Mouse (Mus musculus) right cerebral cortex, postnatal 10 days (tissue): Measurements from ENCODE around the gene Ctnnd2.
A peak's percentile ranks its signal among the peaks of the same experiment; 100 is the strongest.

Experiments
- DNase-seq, 2 experiments: peaks; one replicate each; pipeline ENCODE4 v3.0.0; 2021; ENCODE audit warnings: low spot score in 2 of 2

The Ctnnd2 gene

DNA sequence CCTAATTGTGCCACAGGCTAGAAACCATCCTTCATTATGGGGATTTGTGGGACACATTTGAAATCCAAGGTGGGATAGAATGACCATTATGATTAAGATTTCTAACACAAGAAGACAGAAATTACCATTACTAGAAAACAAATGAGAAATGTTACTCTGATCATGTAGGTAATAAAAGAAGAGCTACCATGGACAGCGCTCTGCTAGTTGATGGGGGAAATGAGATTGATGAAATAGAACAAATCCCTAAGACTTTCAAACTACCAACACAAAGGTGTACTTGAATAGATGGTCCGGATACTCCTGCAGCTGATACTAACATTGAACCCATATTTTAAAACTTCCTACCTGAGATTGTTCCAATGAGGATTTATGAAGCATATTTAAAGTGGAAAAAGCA, 68.5 kb downstream of the Ctnnd2 start:
- DNase-seq, result no peak

DNA sequence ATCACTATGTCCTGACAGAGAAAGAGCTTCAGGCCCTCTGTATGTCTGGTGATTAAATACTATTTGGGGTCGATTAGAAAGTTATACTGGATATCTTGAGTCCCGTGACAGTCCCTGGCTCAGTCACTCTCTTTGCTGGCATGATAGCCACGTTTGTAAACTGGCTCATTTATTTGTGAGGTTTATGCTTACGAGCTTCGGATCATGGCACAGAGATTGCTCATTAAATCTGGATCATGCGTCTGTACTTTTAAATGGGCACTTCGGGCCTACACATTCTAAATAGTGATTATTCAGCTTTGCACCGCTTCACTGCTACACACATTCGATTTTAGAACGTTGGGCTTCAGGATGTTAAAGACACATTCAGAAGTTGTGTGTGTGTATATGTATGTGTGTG, 96.4 kb downstream of the Ctnnd2 start:
- no peak for DNase-seq

- DNase-seq, result peak; percentile 47 to 83
Measured at GRCm38 (mm10) chr15:30271141-30271572, 98.8 kb downstream of the Ctnnd2 start.

- DNase-seq, result peak in 1 of 2 experiments; percentile 33
Measured at GRCm38 (mm10) chr15:30272326-30272725, 99.9 kb downstream of the Ctnnd2 start.

- no peak for DNase-seq
Measured at GRCm38 (mm10) chr15:30275721-30276120, 103.3 kb downstream of the Ctnnd2 start.

GRCm38 (mm10) chr15:30276691-30277090, 104.3 kb downstream of the Ctnnd2 start:
- DNase-seq, result no peak

- DNase-seq, result no peak
Measured at GRCm38 (mm10) chr15:30278610-30279009, 106.2 kb downstream of the Ctnnd2 start.

- peak; percentile 53 to 59 for DNase-seq
Measured at GRCm38 (mm10) chr15:30285572-30286244, 113.3 kb downstream of the Ctnnd2 start.

DNA sequence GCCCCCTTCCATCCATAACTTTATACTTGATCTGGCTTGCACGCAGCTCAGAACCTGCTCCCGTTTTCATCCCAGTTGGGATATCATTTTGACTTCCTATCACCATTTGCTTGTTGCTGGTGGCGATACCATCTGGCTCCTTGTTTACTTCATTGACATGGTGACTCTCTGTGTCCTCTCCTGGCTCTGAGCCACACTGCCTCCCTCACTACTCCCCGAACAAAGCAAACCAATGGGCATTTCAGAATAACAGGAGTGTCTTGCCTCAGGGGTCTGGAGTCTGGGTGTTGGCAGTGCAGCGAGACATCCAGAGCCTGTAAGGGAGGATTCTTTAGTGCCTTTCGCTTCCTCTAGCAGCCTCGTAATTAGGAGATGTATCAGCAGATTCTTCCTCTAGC, 113.9 kb downstream of the Ctnnd2 start:
- no peak for DNase-seq

- no peak for DNase-seq
Measured at GRCm38 (mm10) chr15:30302824-30303223, 130.4 kb downstream of the Ctnnd2 start.

- DNase-seq, result no peak
Measured at GRCm38 (mm10) chr15:30306437-30306836, 134.0 kb downstream of the Ctnnd2 start.

DNA sequence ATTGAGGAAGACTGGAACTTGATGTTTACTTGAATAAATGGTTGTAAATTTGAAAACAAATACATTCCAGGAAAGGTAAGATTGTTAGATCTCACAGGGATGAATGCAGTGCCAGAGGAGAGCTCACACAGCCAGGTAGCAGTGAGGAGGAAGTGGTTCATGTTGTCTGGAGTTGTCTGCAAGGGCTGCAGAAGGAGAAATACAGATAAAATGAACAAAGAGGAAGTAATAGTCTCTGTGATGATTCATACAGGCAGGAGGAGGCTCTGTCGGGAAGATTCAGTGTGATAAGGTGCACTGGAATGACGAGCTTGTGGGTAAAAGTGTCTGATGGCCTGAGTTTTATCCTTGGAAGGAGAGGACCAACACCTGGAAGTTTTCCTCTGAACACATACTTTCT, 150.2 kb downstream of the Ctnnd2 start:
- DNase-seq, result no peak

GRCm38 (mm10) chr15:30333336-30334310, 161.2 kb downstream of the Ctnnd2 start:
- DNase-seq, result no peak

DNA sequence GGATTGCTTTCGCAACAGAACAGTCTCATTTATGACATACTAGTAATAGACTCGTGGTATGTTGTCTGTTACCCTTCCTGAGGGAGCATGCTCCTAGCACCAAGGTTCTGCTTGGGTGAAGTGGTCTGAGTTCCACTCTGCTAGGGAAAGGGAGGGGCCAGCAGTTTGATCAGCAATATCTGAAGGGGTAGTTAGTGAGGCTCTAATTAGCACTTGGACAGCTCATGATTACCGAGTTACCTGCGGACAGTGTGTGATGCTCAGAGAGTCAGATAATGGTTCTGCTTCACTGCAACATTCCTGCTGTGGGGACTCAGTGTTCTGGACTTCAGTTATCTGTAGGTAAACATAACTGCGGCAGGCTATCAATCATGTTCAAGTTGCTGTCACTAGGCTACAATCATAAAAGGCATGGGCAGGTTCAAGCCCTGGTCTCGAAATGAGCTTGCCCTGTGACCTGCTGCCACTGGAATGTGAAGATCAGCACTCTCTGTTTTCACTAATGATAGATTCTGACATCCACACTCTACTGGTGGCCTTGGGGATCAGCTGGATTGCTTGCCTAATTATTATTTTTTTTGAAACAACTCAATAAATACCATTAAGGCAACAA, 166.3 kb downstream of the Ctnnd2 start:
- no peak for DNase-seq

DNA sequence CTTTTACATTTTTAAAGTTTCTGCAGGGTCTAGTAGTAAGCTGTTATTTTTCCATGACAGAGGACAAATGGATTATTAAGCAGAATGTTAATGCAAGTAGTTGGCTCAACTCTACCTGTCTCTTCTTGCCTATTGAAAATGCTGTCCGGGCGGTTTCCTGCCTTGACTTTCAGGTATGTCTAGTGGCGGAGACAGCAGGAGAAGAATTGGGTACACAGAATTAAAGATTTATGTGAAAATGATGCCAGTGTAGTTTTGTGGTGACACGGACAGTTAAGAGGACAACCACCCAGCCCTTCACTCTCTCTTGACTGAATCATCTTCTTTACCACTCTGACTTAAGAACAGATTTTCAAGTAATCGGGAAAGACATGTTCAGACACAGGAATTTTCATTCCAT, 173.4 kb downstream of the Ctnnd2 start:
- DNase-seq, result no peak

DNA sequence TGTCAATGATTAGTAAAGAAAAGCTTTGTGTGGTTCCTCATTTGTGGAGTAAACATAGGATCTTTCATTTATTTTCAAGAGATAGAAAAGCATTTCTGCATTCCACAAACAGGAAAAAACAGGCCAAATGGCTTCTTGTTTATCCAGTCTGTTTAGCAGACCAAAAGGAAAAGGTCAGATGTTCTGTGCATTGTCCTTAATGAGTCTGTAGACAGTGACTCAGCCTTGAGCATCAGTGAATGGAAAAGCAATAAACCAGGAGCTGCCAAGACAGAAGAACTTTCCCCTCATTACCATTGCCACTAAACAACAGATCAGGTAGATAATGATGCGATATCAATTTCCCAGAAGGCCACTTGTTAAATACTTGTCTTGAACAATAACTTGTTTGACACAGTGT, 192.1 kb downstream of the Ctnnd2 start:
- no peak for DNase-seq

DNA sequence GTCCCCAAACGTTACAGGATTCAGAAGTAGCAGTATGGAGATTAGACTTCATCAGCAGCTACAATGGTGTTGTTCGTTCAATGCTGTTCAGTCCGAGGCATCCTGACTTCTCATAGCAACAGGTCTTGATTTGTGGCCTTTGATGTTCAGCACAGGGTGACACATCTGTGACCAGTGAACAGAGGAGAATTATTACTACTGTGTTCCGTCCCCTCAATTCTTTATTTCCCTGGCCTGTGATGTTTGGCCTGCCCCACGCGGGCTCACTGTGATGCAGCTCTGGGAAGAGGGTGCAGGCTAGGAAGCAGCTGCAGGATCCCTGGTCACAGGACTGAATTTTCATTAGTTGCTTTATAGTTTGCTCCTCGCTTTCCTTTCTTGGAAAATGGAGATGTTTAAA, 197.6 kb downstream of the Ctnnd2 start:
- DNase-seq, result no peak

GRCm38 (mm10) chr15:30371151-30371550, 198.8 kb downstream of the Ctnnd2 start:
- DNase-seq, result no peak

- no peak for DNase-seq
Measured at GRCm38 (mm10) chr15:30373654-30374215, 201.3 kb downstream of the Ctnnd2 start.

DNA sequence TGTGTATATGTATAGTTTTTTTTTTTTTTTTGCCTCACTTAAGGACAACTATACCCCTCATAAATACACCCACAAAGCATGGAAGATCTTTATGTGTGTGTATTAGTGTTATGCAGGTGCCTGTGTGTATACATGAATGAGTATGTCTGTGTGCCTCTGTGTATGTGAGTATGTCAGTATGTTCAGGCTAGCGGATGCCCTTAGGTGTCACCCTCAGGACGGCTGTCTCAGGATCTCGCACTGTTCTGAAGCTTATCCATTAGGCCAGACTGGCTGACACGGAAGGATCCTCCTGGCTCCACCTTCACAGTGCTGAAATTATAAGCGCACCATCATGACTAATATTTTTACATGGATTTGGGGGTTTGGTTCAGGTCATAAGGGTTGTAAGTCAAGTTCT, 202.5 kb downstream of the Ctnnd2 start:
- no peak for DNase-seq

DNA sequence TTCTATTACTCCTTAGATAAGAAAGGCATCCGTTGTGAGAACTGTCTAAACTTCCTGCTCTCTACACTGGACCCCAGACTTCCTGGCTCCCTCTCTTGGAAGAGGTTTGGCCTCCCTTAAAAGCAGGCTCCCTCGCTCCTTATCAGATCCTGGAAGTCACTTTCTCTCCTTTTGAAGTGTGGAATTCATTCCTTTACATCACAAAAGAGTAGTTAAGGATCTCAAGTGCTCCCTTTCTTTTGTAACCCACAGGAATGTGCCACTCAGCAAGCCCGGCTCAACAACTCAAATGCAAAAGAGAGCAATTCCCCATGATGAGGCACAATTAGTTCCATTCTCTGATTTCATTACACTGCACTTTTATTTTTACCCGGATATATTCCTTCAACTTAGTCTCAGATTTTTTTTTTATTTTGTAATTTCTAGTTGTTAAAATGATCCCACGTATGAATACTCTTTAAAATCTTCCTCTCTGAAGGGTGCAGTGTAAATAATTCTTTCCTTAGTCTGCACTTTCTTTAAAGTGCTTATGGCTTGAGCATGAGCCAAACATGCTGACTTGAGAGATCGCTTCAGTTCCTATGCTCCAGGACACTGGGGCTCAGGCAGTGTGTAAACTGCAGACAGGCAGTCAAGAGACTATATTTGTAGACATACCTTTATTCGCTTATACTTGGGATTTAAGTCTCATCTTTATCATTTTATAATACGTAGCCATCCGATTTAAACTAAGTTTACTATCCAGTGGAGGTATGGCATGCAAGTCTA, 210.9 kb downstream of the Ctnnd2 start:
- no peak for DNase-seq
